Mouse (Mus musculus) forebrain, postnatal 0 days (tissue): Measurements from ENCODE around the gene Hydin. TPM values are rescaled to one million over a fixed set of nuclear protein-coding genes. Genes with fewer than 3 reads are reported as not detected.
"Not testable (repeated sequence)": the region's sequence is repeated elsewhere in the genome, so short reads cannot be mapped to it uniquely, and the experiment has no call there.

Source experiments
- ATAC-seq: fragments of 200-750 bp; cut with Nextera tagmentation; 2 replicates; pipeline ENCODE4 v1.8.0; 2017; ENCODE audit warnings: mild to moderate bottlenecking, moderate library complexity
- DNase-seq: peaks from one replicate; pipeline ENCODE4 v3.0.0-alpha.2; 2015
- H3K27ac ChIP-seq: fragments of 300-500 bp; sonication (generic); 2 replicates; pipeline ENCODE4 v1.5.1; 2014; ENCODE audit warnings: low read depth, mild to moderate bottlenecking, antibody characterized with exemption, low read length, moderate library complexity, mixed read lengths
- H3K27me3 ChIP-seq: fragments of 300-500 bp; sonication (generic); 2 replicates; pipeline ENCODE4 v1.6.1; 2014; ENCODE audit warnings: mild to moderate bottlenecking, low read length, mixed read lengths; ENCODE audit not compliant: insufficient read depth
- H3K36me3 ChIP-seq: fragments of 300-500 bp; sonication (generic); 2 replicates; pipeline ENCODE4 v1.6.1; 2014; ENCODE audit warnings: mild to moderate bottlenecking, moderate library complexity; ENCODE audit not compliant: insufficient read depth
- H3K4me1 ChIP-seq: fragments of 300-500 bp; sonication (generic); 2 replicates; pipeline ENCODE4 v1.6.1; 2014; ENCODE audit warnings: antibody characterized with exemption; ENCODE audit not compliant: insufficient read depth
- H3K4me2 ChIP-seq: fragments of 300-500 bp; sonication (generic); 2 replicates; pipeline ENCODE4 v1.6.1; 2014; ENCODE audit warnings: low read depth, mild to moderate bottlenecking, moderate library complexity
- H3K4me3 ChIP-seq: fragments of 300-500 bp; sonication (generic); 2 replicates; pipeline ENCODE4 v1.5.1; 2014; ENCODE audit warnings: low read depth, low read length, mixed read lengths
- H3K9ac ChIP-seq: fragments of 300-500 bp; sonication (generic); 2 replicates; pipeline ENCODE4 v1.6.1; 2014; ENCODE audit warnings: mild to moderate bottlenecking
- H3K9me3 ChIP-seq: fragments of 300-500 bp; sonication (generic); 2 replicates; pipeline ENCODE4 v1.6.1; 2016; ENCODE audit warnings: low read length
- CTCF ChIP-seq: sonication (generic); IDR thresholded peaks from 2 replicates; pipeline ENCODE4 v1.5.1; 2016; ENCODE audit warnings: antibody characterized with exemption, control low read depth, low read depth
- WGBS: fragments of 180-500 bp; shearing (Covaris S2); extraction: QIAGEN DNeasy Blood & Tissue Kit; methylation state at CpG from one replicate; pipeline ENCODE4 v1.1.7; 2014; 5-methylcytosine and 5-hydroxymethylcytosine counted together
- polyA plus RNA-seq: library from polyadenylated mRNA; unstranded; fragments of >200 nt; fragmentation: Nextera tagmentation; extraction: Ambion mirVana; gene quantifications from 2 replicates; pipeline ENCODE4 v1.2.1, GENCODE M21; 2015
- total RNA-seq: library from RNA; depleted of rRNA; stranded (reverse); fragments of >200 nt; gene quantifications from 2 replicates; pipeline ENCODE4 v1.2.3, GENCODE M21; 2014

Gene Hydin
- total and polyA plus RNA-seq, 2 experiments from 2014 or later: 0.63 to 1.0 TPM

DNA sequence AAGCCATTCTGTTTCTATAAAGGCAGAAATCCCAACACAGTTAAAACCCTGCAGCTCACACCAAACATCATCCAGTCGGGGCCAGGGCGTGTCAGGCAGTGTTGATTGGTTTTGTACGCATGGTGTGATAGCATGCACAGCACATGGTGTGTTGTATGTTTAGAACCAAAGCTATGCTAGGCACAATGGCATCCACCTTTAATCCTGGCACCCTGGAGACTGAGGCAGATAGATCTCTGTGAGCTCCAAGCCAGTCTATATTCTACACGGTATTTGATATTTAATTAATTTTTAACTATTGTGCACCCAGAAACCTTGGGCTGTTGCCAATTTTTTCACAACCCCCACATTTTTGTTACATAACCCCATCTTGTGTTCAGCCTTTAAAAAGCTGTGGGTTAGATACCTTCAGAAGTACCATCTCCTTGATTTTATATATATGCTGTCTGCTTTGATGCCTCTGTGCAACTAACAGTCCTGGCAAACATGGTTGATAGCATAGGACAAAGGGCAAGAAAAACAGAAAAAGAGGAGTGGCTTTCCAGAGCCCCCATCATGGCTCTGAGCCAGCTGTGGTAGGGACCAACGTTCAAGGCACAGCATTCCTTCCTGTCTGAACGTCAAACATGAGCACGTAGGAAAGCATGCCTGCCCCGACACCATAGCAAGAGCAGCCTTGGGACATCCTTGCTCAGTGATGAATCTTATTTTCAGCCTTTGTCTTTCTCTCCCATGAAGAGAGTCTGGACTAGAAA, 263.4 kb downstream of the Hydin start:
- H3K4me2 ChIP-seq: no peak overlapping the region
- no peak for TF ChIP-seq CTCF
- ATAC-seq: no peak; the same call in 1 of the 2 replicates
- DNase-seq: no peak
- H3K4me1 ChIP-seq: peaks cover 3% of the 10 kb centered on the region; the same call in 1 of the 2 replicates
- H3K27me3 ChIP-seq: no peaks in the 10 kb centered on the region
- H3K9me3 ChIP-seq: no peaks in the 10 kb centered on the region
- H3K27ac ChIP-seq: no peak overlapping the region
- H3K4me3 ChIP-seq: no peak overlapping the region
- H3K9ac ChIP-seq: no peak overlapping the region
- 58% methylated on average over 8 of the region's 8 CpGs for WGBS
- H3K36me3 ChIP-seq: no peaks in the 10 kb centered on the region

DNA sequence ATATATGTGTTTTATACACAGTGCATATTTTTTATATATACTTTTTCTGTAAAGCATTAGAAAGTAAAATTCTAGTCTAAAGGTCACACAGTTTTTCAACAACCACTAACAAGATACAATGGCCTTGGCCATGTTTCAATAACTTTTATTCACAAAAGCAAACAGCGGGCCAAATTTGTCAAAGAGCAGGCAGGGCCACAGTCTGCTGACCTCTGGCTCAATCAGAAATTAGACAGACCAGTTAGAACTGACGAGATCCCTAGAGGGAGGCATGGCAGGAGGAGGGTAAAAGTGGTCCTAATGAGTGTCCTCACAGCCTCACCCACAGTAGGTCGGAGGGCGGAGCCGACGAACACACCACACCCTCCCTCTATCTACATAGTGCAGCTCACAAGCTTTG, 267.0 kb downstream of the Hydin start:
- no peak overlapping the region for H3K4me3 ChIP-seq
- no peaks in the 10 kb centered on the region for H3K27me3 ChIP-seq
- no peak overlapping the region for H3K4me2 ChIP-seq
- 85% methylated on average over 6 of the region's 6 CpGs for WGBS
- peaks cover 3% of the 10 kb centered on the region; the same call in 1 of the 2 replicates for H3K4me1 ChIP-seq
- TF ChIP-seq CTCF: no peak
- no peak overlapping the region for H3K27ac ChIP-seq
- ATAC-seq (no peak), DNase-seq (no peak)
- H3K9me3 ChIP-seq: no peaks in the 10 kb centered on the region
- no peak overlapping the region for H3K9ac ChIP-seq
- no peaks in the 10 kb centered on the region for H3K36me3 ChIP-seq

DNA sequence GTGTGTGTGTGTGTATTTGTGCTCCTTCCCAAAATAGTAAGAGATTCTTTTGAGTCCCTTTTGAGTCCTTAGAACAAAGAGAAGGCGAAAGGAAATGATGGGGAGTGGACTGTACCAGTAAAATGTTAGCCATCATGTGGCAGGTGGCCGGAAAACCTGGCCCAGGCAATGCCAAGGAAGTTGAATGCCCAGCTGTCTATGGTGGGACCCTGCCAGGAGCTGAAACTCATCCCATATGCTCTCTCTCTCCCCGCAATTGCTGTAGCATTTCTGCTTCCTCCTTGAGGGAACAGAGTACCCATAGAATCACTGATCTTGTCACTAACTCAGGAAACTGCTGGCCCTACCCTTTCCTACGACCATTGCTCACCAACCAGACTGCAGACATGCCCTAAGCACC, 271.1 kb downstream of the Hydin start:
- DNase-seq: peak; percentile 66
- ATAC-seq: no peak; the same call in 1 of the 2 replicates
- TF ChIP-seq CTCF: no peak
- Histone ChIP-seq H3K4me3 (no peak overlapping the region), H3K4me1 (no peaks in the 10 kb centered on the region), H3K4me2 (no peak overlapping the region), H3K27ac (no peak overlapping the region), H3K9ac (no peak overlapping the region), H3K9me3 (no peaks in the 10 kb centered on the region), H3K27me3 (no peaks in the 10 kb centered on the region), H3K36me3 (no peaks in the 10 kb centered on the region)
- WGBS: 50% methylated on average over 4 of the region's 4 CpGs

DNA sequence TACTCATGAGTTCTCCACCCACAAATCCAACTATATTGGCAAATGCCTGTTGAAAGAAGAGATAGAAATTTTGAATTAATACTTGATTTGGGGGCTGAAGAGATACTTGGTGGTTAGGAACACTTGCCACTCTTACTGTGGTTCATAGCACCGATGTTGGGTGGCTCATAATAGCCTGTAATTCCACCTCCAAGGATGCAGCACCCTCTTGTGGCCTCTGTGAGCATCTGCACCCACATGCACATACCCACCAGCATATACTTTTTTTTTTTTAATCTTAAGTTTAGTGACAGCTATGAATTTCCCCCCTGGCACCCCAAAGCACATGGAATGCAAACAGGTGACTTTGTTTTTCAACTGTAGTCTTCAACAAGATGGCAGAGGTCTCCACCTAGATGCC, 283.6 kb downstream of the Hydin start:
- peak; percentile 34 for TF ChIP-seq CTCF
- Histone ChIP-seq H3K27ac (no peak overlapping the region), H3K9ac (no peak overlapping the region), H3K4me1 (no peaks in the 10 kb centered on the region), H3K27me3 (no peaks in the 10 kb centered on the region), H3K4me2 (no peak overlapping the region), H3K36me3 (no peaks in the 10 kb centered on the region), H3K9me3 (no peaks in the 10 kb centered on the region), H3K4me3 (no peak overlapping the region)
- no peak for DNase-seq
- WGBS: 89% methylated on average over 1 of the region's 1 CpGs
- ATAC-seq: no peak

DNA sequence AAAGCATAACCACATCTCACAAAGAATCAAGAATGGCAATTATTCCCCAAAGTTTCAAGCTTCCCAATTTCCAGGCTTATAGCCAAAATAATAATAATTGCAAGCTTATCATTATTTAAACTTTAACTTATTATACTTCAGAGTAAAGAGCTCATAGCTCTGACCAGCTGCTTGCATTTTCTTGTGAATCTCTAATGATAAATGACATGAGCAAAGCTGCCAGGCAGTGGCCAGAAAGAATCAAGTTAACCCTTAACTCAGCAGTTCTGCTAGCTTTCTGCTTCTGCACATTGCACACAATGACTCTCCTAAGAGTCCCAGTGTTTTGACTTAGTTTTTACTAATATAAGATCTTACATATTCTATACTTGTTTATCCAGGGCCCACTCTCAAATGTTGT, 285.3 kb downstream of the Hydin start:
- H3K36me3 ChIP-seq, ATAC-seq, DNase-seq, H3K27me3 ChIP-seq, H3K4me2 ChIP-seq, H3K9ac ChIP-seq, H3K4me3 ChIP-seq, H3K27ac ChIP-seq, H3K9me3 ChIP-seq, H3K4me1 ChIP-seq: not testable (repeated sequence)

DNA sequence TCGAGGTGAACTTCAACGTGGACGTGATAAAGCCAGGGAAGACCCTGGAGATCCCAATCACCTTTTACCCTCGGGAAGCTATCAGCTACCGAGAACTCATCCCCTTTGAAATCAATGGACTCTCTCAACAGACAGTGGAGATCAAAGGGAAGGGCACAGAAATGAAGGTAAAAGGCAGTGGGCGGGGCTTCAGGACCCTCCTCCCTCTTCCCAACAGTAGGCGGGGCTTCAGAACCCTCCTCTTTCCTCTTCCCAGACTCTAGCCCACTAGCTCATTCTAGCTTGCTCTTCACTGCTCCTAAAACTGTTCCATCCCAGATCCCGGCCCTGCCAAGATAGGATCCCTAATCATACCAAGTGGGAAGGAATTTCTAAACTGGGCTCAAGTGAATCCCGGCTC, 325.9 kb downstream of the Hydin start:
- H3K27me3 ChIP-seq: no peaks in the 10 kb centered on the region
- DNase-seq (no peak), ATAC-seq (no peak)
- 85% methylated on average over 9 of the region's 9 CpGs for WGBS
- H3K36me3 ChIP-seq: no peaks in the 10 kb centered on the region
- H3K4me3 ChIP-seq: no peak overlapping the region
- H3K27ac ChIP-seq: no peak overlapping the region
- H3K4me1 ChIP-seq: no peaks in the 10 kb centered on the region
- H3K4me2 ChIP-seq: no peak overlapping the region
- no peak for TF ChIP-seq CTCF
- H3K9me3 ChIP-seq: no peaks in the 10 kb centered on the region
- H3K9ac ChIP-seq: no peak overlapping the region

DNA sequence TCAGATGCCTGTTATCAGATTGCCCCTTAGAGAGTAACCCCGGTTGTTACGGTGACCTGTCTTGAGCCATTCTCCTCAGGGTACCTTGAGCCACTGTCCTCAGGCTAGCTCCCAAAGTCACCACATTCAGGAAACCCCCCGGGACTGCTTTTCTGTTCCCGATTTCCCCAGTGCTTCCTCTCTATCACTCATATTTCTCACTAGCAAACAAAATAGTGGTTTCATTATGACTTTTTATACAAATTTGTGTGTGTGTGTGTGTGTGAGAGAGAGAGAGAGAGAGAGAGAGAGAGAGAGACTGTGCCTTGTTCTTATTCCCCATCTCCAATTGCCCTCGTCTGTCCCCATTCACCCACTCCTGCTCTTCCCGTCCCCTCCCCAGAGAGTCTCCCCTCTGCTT, 327.4 kb downstream of the Hydin start:
- Histone ChIP-seq H3K4me2 (no peak overlapping the region), H3K27me3 (no peaks in the 10 kb centered on the region), H3K4me3 (no peak overlapping the region), H3K9ac (no peak overlapping the region), H3K9me3 (no peaks in the 10 kb centered on the region), H3K4me1 (no peaks in the 10 kb centered on the region), H3K27ac (no peak overlapping the region), H3K36me3 (no peaks in the 10 kb centered on the region)
- TF ChIP-seq CTCF: no peak
- ATAC-seq: no peak
- 85% methylated on average over 6 of the region's 6 CpGs for WGBS
- DNase-seq: no peak
